In genomic region chr2:38235593-38235992, GRCm38 (mm10) we compare ENCODE assay signal across 20 mouse cellular contexts. TPM values are rescaled to one million over a fixed set of nuclear protein-coding genes. Genes with fewer than 3 reads are reported as not detected.
DNase-seq lines count a peak whose midpoint lies in the region; ATAC-seq and TF ChIP-seq lines count a peak whose summit lies in the region.
"Had no signal": no experiment of that assay in that cellular context is flagged by ENCODE, and none has a peak within 500 bp of the region (broad histone marks: within the 10 kb centered on the region; RNA-seq: fewer than 3 reads in every experiment).

No protein-coding gene starts in this region.

- H3K4me2 ChIP-seq in midbrain, embryonic 11.5 days = no peak overlapping the region
- H3K4me2 ChIP-seq in midbrain, embryonic 14.5 days (ENCODE audit: low read length) = no peak overlapping the region
- no peak overlapping the region for H3K4me2 ChIP-seq in liver, embryonic 13.5 days
- H3K4me2 ChIP-seq: embryonic facial prominence, embryonic 12.5 days; forebrain, embryonic 15.5 days; heart, embryonic 11.5 days; heart, embryonic 15.5 days; hindbrain, embryonic 13.5 days had no signal

- 92% methylated on average over 2 of the region's 2 CpGs for WGBS in midbrain, embryonic 11.5 days
- 92% methylated on average over 2 of the region's 2 CpGs for WGBS in midbrain, embryonic 14.5 days
- 27% methylated on average over 2 of the region's 2 CpGs for WGBS in liver, embryonic 13.5 days (ENCODE audit: insufficient replicate concordance)

- H3K9ac ChIP-seq in midbrain, embryonic 11.5 days (ENCODE audit: low read length) = no peak overlapping the region
- H3K9ac ChIP-seq in midbrain, embryonic 14.5 days (replicated peaks; ENCODE audit: low read length) = no peak overlapping the region
- no peak overlapping the region; the same call in 1 of the 2 replicates for H3K9ac ChIP-seq in liver, embryonic 13.5 days
- H3K9ac ChIP-seq: embryonic facial prominence, embryonic 12.5 days; forebrain, embryonic 15.5 days; heart, embryonic 15.5 days; hindbrain, embryonic 13.5 days had no signal

- TF ChIP-seq CTCF in left cerebral cortex, adult 2 months (IDR thresholded peaks at IDR 0.05) = no peak

- no peak overlapping the region for H3K27ac ChIP-seq in midbrain, embryonic 11.5 days (ENCODE audit: low read depth, low read length)
- no peak overlapping the region for H3K27ac ChIP-seq in midbrain, embryonic 14.5 days (replicated peaks; ENCODE audit: low read depth, low read length)
- no peak overlapping the region for H3K27ac ChIP-seq in liver, embryonic 13.5 days
- H3K27ac ChIP-seq in left cerebral cortex, adult 2 months = no peak overlapping the region
- H3K27ac ChIP-seq: embryonic facial prominence, embryonic 12.5 days; forebrain, embryonic 15.5 days; heart, adult 2 months; heart, embryonic 15.5 days; hindbrain, embryonic 13.5 days had no signal

- peaks cover 14% of the 10 kb centered on the region for H3K27me3 ChIP-seq in midbrain, embryonic 11.5 days (ENCODE audit: control insufficient read depth, insufficient read depth, low read length)
- H3K27me3 ChIP-seq in midbrain, embryonic 14.5 days (ENCODE audit: control insufficient read depth, insufficient read depth, low read length) = peaks cover 13% of the 10 kb centered on the region; the same call in 1 of the 2 replicates
- H3K27me3 ChIP-seq in liver, embryonic 13.5 days = no peaks in the 10 kb centered on the region
- H3K27me3 ChIP-seq: embryonic facial prominence, embryonic 12.5 days; forebrain, embryonic 15.5 days; heart, embryonic 15.5 days had no signal

- H3K4me1 ChIP-seq in midbrain, embryonic 11.5 days (ENCODE audit: control insufficient read depth, insufficient read depth, low read length) = no peaks in the 10 kb centered on the region
- H3K4me1 ChIP-seq in midbrain, embryonic 14.5 days (ENCODE audit: control insufficient read depth, insufficient read depth, low read length) = no peaks in the 10 kb centered on the region
- peaks cover 36% of the 10 kb centered on the region for H3K4me1 ChIP-seq in liver, embryonic 13.5 days (replicated peaks)
- H3K4me1 ChIP-seq: forebrain, embryonic 15.5 days; heart, embryonic 15.5 days; hindbrain, embryonic 13.5 days had no signal

- no peak for ATAC-seq in midbrain, embryonic 11.5 days (ENCODE audit: low FRiP score)
- ATAC-seq in midbrain, embryonic 14.5 days (ENCODE audit: low FRiP score, low TSS enrichment) = no peak
- peak; percentile 94 for ATAC-seq in liver, embryonic 13.5 days (ENCODE audit: low read depth)
- ATAC-seq in megakaryocyte progenitor cell, adult 5-6 weeks (replicated peaks; ENCODE audit: poor library complexity) = peak; percentile 37; the same call in 1 of the 2 replicates
- ATAC-seq in monocyte, adult 5-6 weeks (replicated peaks; ENCODE audit: insufficient number of reproducible peaks, low FRiP score, low TSS enrichment, poor library complexity, severe bottlenecking) = no peak
- ATAC-seq: forebrain, embryonic 15.5 days had no signal

- no peaks in the 10 kb centered on the region for H3K9me3 ChIP-seq in midbrain, embryonic 11.5 days (ENCODE audit: control insufficient read depth, low read length)
- H3K9me3 ChIP-seq in midbrain, embryonic 14.5 days (ENCODE audit: control insufficient read depth, low read length) = no peaks in the 10 kb centered on the region
- H3K9me3 ChIP-seq in liver, embryonic 13.5 days (replicated peaks) = no peaks in the 10 kb centered on the region
- H3K9me3 ChIP-seq: embryonic facial prominence, embryonic 12.5 days; forebrain, embryonic 15.5 days; heart, embryonic 15.5 days; hindbrain, embryonic 13.5 days had no signal

- no peaks in the 10 kb centered on the region for H3K36me3 ChIP-seq in midbrain, embryonic 11.5 days (ENCODE audit: control insufficient read depth, insufficient read depth, low read length)
- H3K36me3 ChIP-seq in midbrain, embryonic 14.5 days (ENCODE audit: control insufficient read depth, insufficient read depth, low read length) = no peaks in the 10 kb centered on the region
- no peaks in the 10 kb centered on the region for H3K36me3 ChIP-seq in liver, embryonic 13.5 days
- H3K36me3 ChIP-seq: embryonic facial prominence, embryonic 12.5 days; forebrain, embryonic 15.5 days; heart, embryonic 15.5 days; hindbrain, embryonic 13.5 days had no signal

- no peak overlapping the region for H3K4me3 ChIP-seq in midbrain, embryonic 11.5 days (ENCODE audit: low read depth, low read length)
- no peak overlapping the region for H3K4me3 ChIP-seq in midbrain, embryonic 14.5 days (replicated peaks; ENCODE audit: low read depth, low read length)
- H3K4me3 ChIP-seq in liver, embryonic 13.5 days (replicated peaks) = no peak overlapping the region
- no peak overlapping the region for H3K4me3 ChIP-seq in left cerebral cortex, adult 2 months
- H3K4me3 ChIP-seq: embryonic facial prominence, embryonic 12.5 days; forebrain, embryonic 15.5 days; heart, adult 2 months; heart, embryonic 15.5 days; hindbrain, embryonic 13.5 days had no signal

- DNase-seq in midbrain, embryonic 11.5 days (ENCODE audit: low spot score, missing footprints) = peak; percentile 44
- DNase-seq in midbrain, embryonic 14.5 days = no peak
- peak; percentile 20 for DNase-seq in liver, embryonic 13.5 days
- DNase-seq in left cerebral cortex, adult 2 months (ENCODE audit: extremely low spot score in 1 of 2, low spot score in 2 of 2) = no peak
- DNase-seq in c-Kit-positive CD71-positive TER-119-positive erythroid progenitor cells, embryonic 14.5 days (ENCODE audit: low spot score) = no peak
- DNase-seq: adrenal gland, adult 2 months; adrenal gland, postnatal 25 days; cerebellum, adult 11-12 months; cerebellum, adult 9-10 months; cerebellum, postnatal 25 days; gastrocnemius, postnatal 14 days; heart, adult 2 months; heart, postnatal 14 days had no signal

- intact Hi-C loops in left cerebral cortex, adult 2 months (cut with DNase I) = no loop called here

RNA-seq across cellular contexts. Expression of gene Dennd1a, which starts 51.6 kb away (rescaled TPM):
- 8.6 and 8.8 TPM in 2 replicates for polyA plus RNA-seq in midbrain, embryonic 11.5 days (2014; fragmentation: Nextera tagmentation; extraction: Ambion mirVana)
- 16.6 and 18.1 TPM in 2 replicates for polyA plus RNA-seq in midbrain, embryonic 14.5 days (2014; fragmentation: Nextera tagmentation; extraction: Ambion mirVana)
- 7.6 and 8.8 TPM in 2 replicates for polyA plus RNA-seq in liver, embryonic 13.5 days (2015; fragmentation: Nextera tagmentation; extraction: Ambion mirVana)
- 27.6 and 30.3 TPM in 2 replicates for total RNA-seq in megakaryocyte progenitor cell, adult 5-6 weeks (2015)
- total RNA-seq in megakaryocyte progenitor cell, adult 5-6 weeks (2017) = 22.3 and 35.1 TPM in 2 replicates
- total RNA-seq in left cerebral cortex, adult 2 months (2021) = 10 to 100 TPM; 84.5 to 87.4 TPM
- 16.1 to 46.6 TPM (median 34.9 TPM) in 3 replicates for total RNA-seq in monocyte, adult 5-6 weeks (2017)

Comparison
In these comparisons a context has a peak if more than half of its experiments do, and no peak if none do; other contexts are left out.
1. DNase-seq: peak in midbrain, embryonic 11.5 days (single experiment) and liver, embryonic 13.5 days (single experiment); none in midbrain, embryonic 14.5 days (single experiment), left cerebral cortex, adult 2 months (0 of 2) and c-Kit-positive CD71-positive TER-119-positive erythroid progenitor cells, embryonic 14.5 days (single experiment).
2. ATAC-seq: peak in liver, embryonic 13.5 days (single experiment) and megakaryocyte progenitor cell, adult 5-6 weeks (single experiment); none in midbrain, embryonic 11.5 days (single experiment), midbrain, embryonic 14.5 days (single experiment) and monocyte, adult 5-6 weeks (single experiment).